Mouse (Mus musculus) E14TG2a.4 (cell line): Measurements from ENCODE around the gene Mcub.

ENCODE experiments used
- CTCF ChIP-seq: conservative IDR thresholded peaks from 2 replicates; pipeline ENCODE4 v1.5.1; 2014; ENCODE audit warnings: low read length
- NANOG ChIP-seq: IDR thresholded peaks from 2 replicates; pipeline ENCODE4 v1.6.1; 2014; ENCODE audit warnings: borderline replicate concordance, low read length, mixed read lengths
- POU5F1 ChIP-seq: IDR thresholded peaks from 2 replicates; pipeline ENCODE4 v1.6.1; 2014; ENCODE audit warnings: low read length, borderline replicate concordance

DNA sequence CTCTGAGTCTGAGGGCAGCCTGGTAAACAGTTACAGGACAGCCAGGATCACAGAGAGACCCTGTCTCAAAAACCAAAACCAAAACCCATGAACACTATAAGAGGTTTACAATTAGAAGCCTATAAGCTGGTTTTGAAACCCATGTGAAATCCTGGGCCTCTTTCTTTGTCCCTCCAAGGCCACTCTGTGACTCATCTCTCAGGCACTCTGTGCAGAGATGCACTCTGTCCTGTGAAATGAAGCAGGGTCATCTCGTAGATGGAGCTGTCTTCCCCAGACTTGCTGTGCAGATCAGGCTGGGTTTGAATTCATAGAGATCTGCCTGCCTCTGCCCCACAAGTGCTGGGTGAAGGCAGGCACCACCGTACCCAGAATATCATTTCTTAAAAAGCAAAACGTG is 52.6 kb downstream of the Mcub start:
- TF ChIP-seq CTCF, result no peak
- TF ChIP-seq POU5F1, result no peak
- no peak for TF ChIP-seq NANOG
